Mouse (Mus musculus): ENCODE data around the gene Mroh2a. TPM values are rescaled to one million over a fixed set of nuclear protein-coding genes. Genes with fewer than 3 reads are reported as not detected.

The Mroh2a gene
- 0.11 TPM for polyA plus RNA-seq (2014; fragmentation: Illumina TruSeq; extraction: RNeasy Lipid Tissue Mini Kit (QIAGEN cat#74804); ENCODE audit: low replicate concordance)

GRCm38 (mm10) chr1:88226670-88227379, at the start of gene Mroh2a:
Gene Mroh2a (plus strand): TSS chr1:88226986.

GRCm38 (mm10) chr1:88200456-88200855, 26.3 kb upstream of the Mroh2a start, which contains the start of gene Ugt1a2:
Gene Ugt1a2 (plus strand): TSS chr1:88200601.

GRCm38 (mm10) chr1:88205294-88205922, 21.4 kb upstream of the Mroh2a start, which contains the start of gene Dnajb3:
Gene Dnajb3 (minus strand): TSS chr1:88205782.

GRCm38 (mm10) chr1:88211812-88212211, 15.0 kb upstream of the Mroh2a start, which contains the start of gene Ugt1a1:
Gene Ugt1a1 (plus strand): TSS chr1:88211959.

GRCm38 (mm10) chr1:88277098-88277817, 50.5 kb downstream of the Mroh2a start, which contains the start of the genes Hjurp and Trpm8:
Gene Hjurp (minus strand): TSS chr1:88277633.
Gene Trpm8 (plus strand): TSS chr1:88277661.

Other genes with a start within 250 kb of the Mroh2a start
- gene Usp40, start 218.4 kb upstream of the Mroh2a start, polyA plus RNA-seq (2014; fragmentation: Illumina TruSeq; extraction: RNeasy Lipid Tissue Mini Kit (QIAGEN cat#74804); ENCODE audit: low replicate concordance) = 54.1 TPM
- gene Ugt1a10, start 171.6 kb upstream of the Mroh2a start, polyA plus RNA-seq (2014; fragmentation: Illumina TruSeq; extraction: RNeasy Lipid Tissue Mini Kit (QIAGEN cat#74804); ENCODE audit: low replicate concordance) = not detected
- gene Ugt1a9, start 156.2 kb upstream of the Mroh2a start, polyA plus RNA-seq (2014; fragmentation: Illumina TruSeq; extraction: RNeasy Lipid Tissue Mini Kit (QIAGEN cat#74804); ENCODE audit: low replicate concordance) = 145 TPM
- gene Ugt1a8, start 139.2 kb upstream of the Mroh2a start, polyA plus RNA-seq (2014; fragmentation: Illumina TruSeq; extraction: RNeasy Lipid Tissue Mini Kit (QIAGEN cat#74804); ENCODE audit: low replicate concordance) = not detected
- 778 TPM for gene Ugt1a7c, start 131.9 kb upstream of the Mroh2a start, polyA plus RNA-seq (2014; fragmentation: Illumina TruSeq; extraction: RNeasy Lipid Tissue Mini Kit (QIAGEN cat#74804); ENCODE audit: low replicate concordance)
- gene Ugt1a6b, start 123.7 kb upstream of the Mroh2a start, polyA plus RNA-seq (2014; fragmentation: Illumina TruSeq; extraction: RNeasy Lipid Tissue Mini Kit (QIAGEN cat#74804); ENCODE audit: low replicate concordance) = 0.71 TPM
- gene Ugt1a6a, start 92.2 kb upstream of the Mroh2a start, polyA plus RNA-seq (2014; fragmentation: Illumina TruSeq; extraction: RNeasy Lipid Tissue Mini Kit (QIAGEN cat#74804); ENCODE audit: low replicate concordance) = 29.6 TPM
- 1.3 TPM for gene Ugt1a5, start 61.0 kb upstream of the Mroh2a start, polyA plus RNA-seq (2014; fragmentation: Illumina TruSeq; extraction: RNeasy Lipid Tissue Mini Kit (QIAGEN cat#74804); ENCODE audit: low replicate concordance)
- gene Ugt1a2, start 26.4 kb upstream of the Mroh2a start, polyA plus RNA-seq (2014; fragmentation: Illumina TruSeq; extraction: RNeasy Lipid Tissue Mini Kit (QIAGEN cat#74804); ENCODE audit: low replicate concordance) = 2.4 TPM
- 1.6 TPM for gene Dnajb3, start 21.2 kb upstream of the Mroh2a start, polyA plus RNA-seq (2014; fragmentation: Illumina TruSeq; extraction: RNeasy Lipid Tissue Mini Kit (QIAGEN cat#74804); ENCODE audit: low replicate concordance)
- 219 TPM for gene Ugt1a1, start 15.0 kb upstream of the Mroh2a start, polyA plus RNA-seq (2014; fragmentation: Illumina TruSeq; extraction: RNeasy Lipid Tissue Mini Kit (QIAGEN cat#74804); ENCODE audit: low replicate concordance)
- gene Hjurp, start 50.6 kb downstream of the Mroh2a start, polyA plus RNA-seq (2014; fragmentation: Illumina TruSeq; extraction: RNeasy Lipid Tissue Mini Kit (QIAGEN cat#74804); ENCODE audit: low replicate concordance) = 67.5 TPM
- gene Trpm8, start 50.7 kb downstream of the Mroh2a start, polyA plus RNA-seq (2014; fragmentation: Illumina TruSeq; extraction: RNeasy Lipid Tissue Mini Kit (QIAGEN cat#74804); ENCODE audit: low replicate concordance) = not detected
- gene Spp2, start 180.0 kb downstream of the Mroh2a start, polyA plus RNA-seq (2014; fragmentation: Illumina TruSeq; extraction: RNeasy Lipid Tissue Mini Kit (QIAGEN cat#74804); ENCODE audit: low replicate concordance) = not detected

Measured in small intestine, adult 10 weeks (tissue).